Mouse (Mus musculus) megakaryocyte, embryonic 14.5 days (primary cell): ENCODE measurements around the gene Wdr89.

Source experiments
- FLI1 ChIP-seq: IDR thresholded peaks from 2 replicates; pipeline ENCODE4 v1.6.1; 2012; ENCODE audit warnings: low read length, inconsistent platforms, mixed read lengths
- GATA1 ChIP-seq: IDR thresholded peaks from 3 replicates; pipeline ENCODE4 v1.6.1; 2012; ENCODE audit warnings: mixed read lengths, low read length, inconsistent platforms, borderline replicate concordance

DNA sequence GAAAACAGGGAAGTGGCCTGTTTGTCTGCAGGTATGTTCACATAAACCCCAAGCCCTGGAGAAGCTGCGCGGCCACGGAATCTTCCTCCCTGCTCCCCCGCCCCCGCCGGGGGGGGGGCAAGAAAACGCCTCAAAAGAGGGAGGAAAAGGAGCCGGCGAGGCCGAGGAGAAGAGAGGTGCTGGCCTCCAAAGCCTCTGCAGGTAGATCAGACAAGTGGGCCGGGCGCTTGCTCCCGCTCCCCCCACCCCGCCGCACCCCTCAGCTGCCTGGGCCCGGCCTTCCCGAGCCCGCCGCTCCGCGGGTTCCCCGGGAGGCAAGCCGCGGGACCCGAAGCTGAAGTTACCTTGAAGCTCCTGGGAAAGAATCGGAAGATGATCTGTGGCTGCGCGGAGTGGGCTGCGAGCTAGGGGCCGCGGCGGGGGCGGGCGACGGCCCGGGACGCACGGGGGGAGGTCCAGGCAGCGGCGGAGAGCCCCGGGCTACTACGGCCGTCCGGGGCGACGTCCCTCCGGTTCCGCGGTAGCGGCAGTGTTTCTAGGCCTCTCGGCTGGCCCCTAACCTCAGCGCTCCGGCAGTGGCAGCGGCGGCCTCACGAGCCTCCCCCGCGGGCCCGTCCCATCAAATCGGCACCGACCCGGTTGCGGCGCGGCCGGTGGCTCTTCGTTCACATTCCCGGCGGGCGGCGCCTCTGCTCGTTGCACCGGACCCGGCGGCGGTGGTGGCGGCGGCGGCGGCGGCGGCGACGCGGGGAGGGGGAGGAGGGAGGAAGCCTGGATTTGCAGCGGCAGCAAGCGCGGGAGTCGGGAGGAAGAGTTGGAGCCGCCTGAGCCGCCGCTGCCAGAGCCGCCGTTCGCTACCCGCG is 73.8 kb downstream of the Wdr89 start:
- no peak for TF ChIP-seq GATA1
- no peak for TF ChIP-seq FLI1
